Mouse (Mus musculus) cerebellum, adult 2 months (tissue): ENCODE data around the gene Cdh23.

Source experiments
- CTCF ChIP-seq: fragments of 200-500 bp; IDR thresholded peaks from 2 replicates; pipeline ENCODE4 v1.5.1; 2011; ENCODE audit warnings: low read depth, mild to moderate bottlenecking, control low read depth, low read length, moderate library complexity, borderline replicate concordance; ENCODE audit not compliant: insufficient read depth
- POLR2A ChIP-seq: fragments of 200-500 bp; IDR thresholded peaks from 2 replicates; pipeline ENCODE4 v1.6.1; 2011; ENCODE audit warnings: low read length, control low read depth, borderline replicate concordance; ENCODE audit not compliant: insufficient read depth

GRCm38 (mm10) chr10:60527949-60528348 is 168.3 kb downstream of the Cdh23 start:
- TF ChIP-seq POLR2A (no peak), CTCF (no peak)
